Comparison of ENCODE assay signal across 24 mouse cellular contexts in the genomic region with DNA sequence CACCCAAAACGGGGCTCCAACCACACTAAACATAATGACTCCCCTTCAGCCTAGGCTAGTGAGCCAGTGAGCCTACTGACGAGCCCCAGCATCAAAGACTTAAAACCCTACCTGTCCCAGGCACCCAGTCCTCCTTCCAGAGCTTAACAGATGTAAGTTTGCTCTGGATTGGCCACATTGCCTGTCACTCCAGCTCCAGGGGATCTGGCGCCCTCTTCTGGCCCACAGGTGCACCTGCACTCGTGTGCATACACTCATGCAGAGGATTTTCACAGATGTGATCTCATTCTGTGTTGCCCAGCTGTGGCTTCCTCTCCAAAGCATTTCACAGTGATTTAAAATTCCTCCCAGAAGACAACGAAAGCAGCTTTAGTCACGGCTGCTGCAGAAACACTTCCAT. TPM values are rescaled to one million over a fixed set of nuclear protein-coding genes. Genes with fewer than 3 reads are reported as not detected.
DNase-seq lines count a peak whose midpoint lies in the region; ATAC-seq and TF ChIP-seq lines count a peak whose summit lies in the region.
"Had no signal": no experiment of that assay in that cellular context is flagged by ENCODE, and none has a peak within 500 bp of the region (broad histone marks: within the 10 kb centered on the region; RNA-seq: fewer than 3 reads in every experiment).

No protein-coding gene starts in this region.

- TF ChIP-seq EP300 in heart, adult 2 months (IDR thresholded peaks at IDR 0.05; ENCODE audit: insufficient read depth, low read depth, low read length) = no peak
- no peak for TF ChIP-seq EP300 in liver, postnatal 0 days (IDR thresholded peaks at IDR 0.05; ENCODE audit: low read depth)
- no peak for TF ChIP-seq EP300 in ES-Bruce4 (IDR thresholded peaks at IDR 0.05; ENCODE audit: insufficient read depth, low read depth, low read length)

- intact Hi-C loops in heart, adult 2 months (cut with DNase I) = no loop called here
- intact Hi-C loops in heart, postnatal 14 days (cut with DNase I) = no loop called here

- H3K4me2 ChIP-seq in liver, postnatal 0 days (ENCODE audit: low read depth, low read length) = no peak overlapping the region
- no peak overlapping the region for H3K4me2 ChIP-seq in liver, embryonic 12.5 days
- H3K4me2 ChIP-seq in hindbrain, embryonic 13.5 days = no peak overlapping the region
- H3K4me2 ChIP-seq: embryonic facial prominence, embryonic 13.5 days; hindbrain, embryonic 14.5 days; limb, embryonic 15.5 days; neural tube, embryonic 15.5 days had no signal

- no peak overlapping the region for H3K27ac ChIP-seq in heart, adult 2 months
- H3K27ac ChIP-seq in liver, postnatal 0 days (ENCODE audit: low read depth) = no peak overlapping the region
- no peak overlapping the region for H3K27ac ChIP-seq in liver, embryonic 12.5 days
- no peak overlapping the region for H3K27ac ChIP-seq in ES-Bruce4 (ENCODE audit: insufficient read depth, low read length)
- H3K27ac ChIP-seq in hindbrain, embryonic 13.5 days = no peak overlapping the region
- H3K27ac ChIP-seq: embryonic facial prominence, embryonic 13.5 days; hindbrain, embryonic 14.5 days; limb, embryonic 15.5 days; neural tube, embryonic 15.5 days had no signal

- no peak overlapping the region for H3K4me3 ChIP-seq in heart, adult 2 months
- H3K4me3 ChIP-seq in liver, postnatal 0 days (ENCODE audit: low read depth, low read length) = no peak overlapping the region
- H3K4me3 ChIP-seq in liver, embryonic 12.5 days = no peak overlapping the region
- H3K4me3 ChIP-seq in ES-Bruce4 (ENCODE audit: low read depth, low read length) = no peak overlapping the region
- H3K4me3 ChIP-seq in hindbrain, embryonic 13.5 days = no peak overlapping the region
- H3K4me3 ChIP-seq: embryonic facial prominence, embryonic 13.5 days; limb, embryonic 15.5 days; neural tube, embryonic 15.5 days had no signal

- H3K4me1 ChIP-seq in heart, adult 2 months (ENCODE audit: control insufficient read depth, insufficient read depth, low read length) = no peaks in the 10 kb centered on the region
- no peaks in the 10 kb centered on the region for H3K4me1 ChIP-seq in liver, postnatal 0 days (ENCODE audit: insufficient read depth)
- no peaks in the 10 kb centered on the region for H3K4me1 ChIP-seq in liver, embryonic 12.5 days
- no peaks in the 10 kb centered on the region for H3K4me1 ChIP-seq in ES-Bruce4 (ENCODE audit: control insufficient read depth, insufficient read depth, low read length)
- peaks cover 23% of the 10 kb centered on the region for H3K4me1 ChIP-seq in hindbrain, embryonic 13.5 days (replicated peaks)

- no peak for TF ChIP-seq POLR2A in heart, adult 2 months (IDR thresholded peaks at IDR 0.05; ENCODE audit: insufficient read depth, low read depth, low read length)
- no peak for TF ChIP-seq POLR2A in ES-Bruce4 (IDR thresholded peaks at IDR 0.05; ENCODE audit: insufficient read depth, low read length)
- TF ChIP-seq POLR2A in brain, embryonic 14.5 days (IDR thresholded peaks at IDR 0.05; ENCODE audit: borderline replicate concordance, extremely low read depth, insufficient read depth, insufficient read length, poor library complexity, severe bottlenecking) = no peak

- TF ChIP-seq CTCF in heart, adult 2 months (IDR thresholded peaks at IDR 0.05) = peak; percentile 7; the same call in 1 of the 2 replicates
- TF ChIP-seq CTCF in liver, postnatal 0 days (IDR thresholded peaks at IDR 0.05; ENCODE audit: low read depth) = peak; percentile 39
- TF ChIP-seq CTCF in ES-Bruce4 (IDR thresholded peaks at IDR 0.05; ENCODE audit: low read depth, low read length) = peak; percentile 75
- TF ChIP-seq CTCF in brain, embryonic 14.5 days (IDR thresholded peaks at IDR 0.05; ENCODE audit: borderline replicate concordance, extremely low read depth, insufficient read depth, insufficient read length) = peak; percentile 56

- H3K79me2 ChIP-seq in heart, adult 2 months (replicated peaks; ENCODE audit: control insufficient read depth, insufficient read depth, low read length) = no peaks in the 10 kb centered on the region

- peaks cover 5% of the 10 kb centered on the region for H3K9me3 ChIP-seq in liver, postnatal 0 days (ENCODE audit: low read length)
- H3K9me3 ChIP-seq in liver, embryonic 12.5 days (replicated peaks) = 0 out of 2 replicates have a peak, but pooled peaks cover 6% of the 10 kb centered on the region
- no peaks in the 10 kb centered on the region; the same call in 1 of the 2 replicates for H3K9me3 ChIP-seq in ES-Bruce4 (replicated peaks; ENCODE audit: control insufficient read depth, insufficient read depth, low read length, poor library complexity, severe bottlenecking)
- peaks cover 6% of the 10 kb centered on the region; the same call in 1 of the 2 replicates for H3K9me3 ChIP-seq in hindbrain, embryonic 13.5 days
- H3K9me3 ChIP-seq: neural tube, embryonic 15.5 days had no signal

- ATAC-seq in liver, postnatal 0 days = no peak
- no peak for ATAC-seq in liver, embryonic 12.5 days
- no peak for ATAC-seq in hindbrain, embryonic 13.5 days (ENCODE audit: low FRiP score)

- H3K9ac ChIP-seq in heart, adult 2 months (ENCODE audit: low read depth, low read length) = no peak overlapping the region
- no peak overlapping the region for H3K9ac ChIP-seq in liver, postnatal 0 days (replicated peaks)
- no peak overlapping the region for H3K9ac ChIP-seq in liver, embryonic 12.5 days
- H3K9ac ChIP-seq in ES-Bruce4 (ENCODE audit: low read depth, poor library complexity, severe bottlenecking) = no peak overlapping the region
- no peak overlapping the region for H3K9ac ChIP-seq in hindbrain, embryonic 13.5 days
- H3K9ac ChIP-seq: embryonic facial prominence, embryonic 13.5 days; hindbrain, embryonic 14.5 days; limb, embryonic 15.5 days; neural tube, embryonic 15.5 days had no signal

- peaks cover 2% of the 10 kb centered on the region; the same call in 1 of the 2 replicates for H3K27me3 ChIP-seq in heart, adult 2 months (ENCODE audit: control insufficient read depth, insufficient read depth, low read length)
- peaks cover 28% of the 10 kb centered on the region for H3K27me3 ChIP-seq in liver, postnatal 0 days (ENCODE audit: insufficient read depth, low read length)
- H3K27me3 ChIP-seq in liver, embryonic 12.5 days (replicated peaks) = peaks cover 61% of the 10 kb centered on the region
- H3K27me3 ChIP-seq in ES-Bruce4 (ENCODE audit: control insufficient read depth, insufficient read depth, low read length, poor library complexity, severe bottlenecking) = no peaks in the 10 kb centered on the region
- peaks cover 63% of the 10 kb centered on the region for H3K27me3 ChIP-seq in hindbrain, embryonic 13.5 days

- WGBS in heart, adult 2 months = 73% methylated on average over 6 of the region's 6 CpGs
- WGBS in liver, postnatal 0 days (ENCODE audit: insufficient replicate concordance) = 72% methylated on average over 6 of the region's 6 CpGs
- 60% methylated on average over 6 of the region's 6 CpGs for WGBS in liver, embryonic 12.5 days (ENCODE audit: insufficient replicate concordance)
- WGBS in hindbrain, embryonic 13.5 days = 83% methylated on average over 6 of the region's 6 CpGs

- no peaks in the 10 kb centered on the region for H3K36me3 ChIP-seq in heart, adult 2 months (ENCODE audit: control insufficient read depth, insufficient read depth, low read length)
- H3K36me3 ChIP-seq in liver, postnatal 0 days (replicated peaks; ENCODE audit: insufficient read depth, low read length) = no peaks in the 10 kb centered on the region
- no peaks in the 10 kb centered on the region for H3K36me3 ChIP-seq in liver, embryonic 12.5 days
- H3K36me3 ChIP-seq in ES-Bruce4 (ENCODE audit: control insufficient read depth, insufficient read depth, low read length, poor library complexity, severe bottlenecking) = no peaks in the 10 kb centered on the region
- H3K36me3 ChIP-seq in hindbrain, embryonic 13.5 days = no peaks in the 10 kb centered on the region
- H3K36me3 ChIP-seq: embryonic facial prominence, embryonic 13.5 days; limb, embryonic 15.5 days; neural tube, embryonic 15.5 days had no signal

- DNase-seq in heart, adult 2 months = no peak
- DNase-seq in heart, postnatal 14 days = no peak
- no peak for DNase-seq in liver, postnatal 0 days
- no peak for DNase-seq in brain, embryonic 14.5 days (ENCODE audit: low read depth)
- no peak for DNase-seq in T-cell, adult 2 months (ENCODE audit: low spot score)
- DNase-seq: adrenal gland, adult 8-10 months; cerebellum, adult 8-10 months; gastrocnemius, postnatal 25 days; kidney, adult 18-20 months; kidney, postnatal 14 days; layer of hippocampus, adult 9-11 months; right cerebral cortex, postnatal 25 days; thymus, postnatal 4 days had no signal

RNA-seq across cellular contexts. Expression of a gene that starts 18.1 kb away (rescaled TPM):
- not detected for total RNA-seq in heart, adult 2 months (2021)
- polyA plus RNA-seq in heart, adult 2 months (2012; rRNA removed) = not detected in 2 replicates
- not detected for total RNA-seq in heart, postnatal 14 days (2021)
- polyA plus RNA-seq in liver, postnatal 0 days (2015; fragmentation: Nextera tagmentation; extraction: Ambion mirVana) = not detected in 2 replicates
- not detected in 2 replicates for polyA plus RNA-seq in liver, embryonic 12.5 days (2016; fragmentation: Nextera tagmentation; extraction: Ambion mirVana)
- polyA plus RNA-seq in ES-Bruce4 (2011; ENCODE audit: insufficient read depth, insufficient read length, low read depth, missing spikeins) = 0.24 TPM in 1 of 2 replicates, not detected in the other
- polyA plus RNA-seq in brain, embryonic 14.5 days (2012; rRNA removed) = 9.3 and 30.0 TPM in 2 replicates
- 48.9 and 50.7 TPM in 2 replicates for polyA plus RNA-seq in hindbrain, embryonic 13.5 days (2015; fragmentation: Nextera tagmentation; extraction: Ambion mirVana)
- total RNA-seq: adrenal gland, adult 8-10 months; CH12.LX; gastrocnemius, postnatal 25 days; megakaryocyte-erythroid progenitor cell, adult 5-6 weeks had no signal
- polyA plus RNA-seq: cortical plate, adult 2 months; heart, postnatal 0 days; limb, embryonic 15.5 days had no signal

RNA-seq across cellular contexts. Expression of a gene that starts 59.2 kb away (rescaled TPM):
- 1 to 10 TPM; 8.8 to 9.8 TPM for total RNA-seq in heart, adult 2 months (2021)
- polyA plus RNA-seq in heart, adult 2 months (2012; rRNA removed) = 12.6 and 13.5 TPM in 2 replicates
- total RNA-seq in heart, postnatal 14 days (2021) = 10 to 100 TPM in 1 of 2 experiments, 1 to 10 TPM in 1; 8.7 to 10.9 TPM
- polyA plus RNA-seq in liver, postnatal 0 days (2015; fragmentation: Nextera tagmentation; extraction: Ambion mirVana) = 21.0 and 24.5 TPM in 2 replicates
- 1.1 TPM in 2 replicates for polyA plus RNA-seq in liver, embryonic 12.5 days (2016; fragmentation: Nextera tagmentation; extraction: Ambion mirVana)
- polyA plus RNA-seq in ES-Bruce4 (2011; ENCODE audit: insufficient read depth, insufficient read length, low read depth, missing spikeins) = not detected in 2 replicates
- 8.6 and 8.9 TPM in 2 replicates for polyA plus RNA-seq in brain, embryonic 14.5 days (2012; rRNA removed)
- 6.4 and 6.7 TPM in 2 replicates for polyA plus RNA-seq in hindbrain, embryonic 13.5 days (2015; fragmentation: Nextera tagmentation; extraction: Ambion mirVana)

Comparison
In these comparisons a context has a peak if more than half of its experiments do, and no peak if none do; other contexts are left out.
1. CTCF ChIP-seq: peak in every context shown above with its lines; median percentile 75 in ES-Bruce4; 56 in brain, embryonic 14.5 days; 39 in liver, postnatal 0 days; 7 in heart, adult 2 months.